Mouse (Mus musculus) embryonic facial prominence, embryonic 11.5 days (tissue): ENCODE results near the gene Mapk7. TPM values are rescaled to one million over a fixed set of nuclear protein-coding genes. Genes with fewer than 3 reads are reported as not detected.

Experiments used
- ATAC-seq: fragments of 200-750 bp; cut with Nextera tagmentation; replicated peaks from 2 replicates; pipeline ENCODE4 v1.8.0; 2017; ENCODE audit warnings: low read depth; ENCODE audit not compliant: insufficient number of reproducible peaks, low FRiP score, low TSS enrichment
- DNase-seq: peaks from one replicate; pipeline ENCODE4 v3.0.0-alpha.2; 2015; ENCODE audit warnings: low spot score
- H3K27ac ChIP-seq: fragments of 300-500 bp; sonication (generic); replicated peaks from 2 replicates; pipeline ENCODE4 v1.5.1; 2014; ENCODE audit warnings: mild to moderate bottlenecking, low read depth, low read length, control low read depth
- H3K27me3 ChIP-seq: fragments of 300-500 bp; sonication (generic); 2 replicates; pipeline ENCODE4 v1.6.1; 2014; ENCODE audit warnings: mild to moderate bottlenecking, low read length, moderate library complexity, mixed read lengths; ENCODE audit not compliant: control insufficient read depth, insufficient read depth
- H3K36me3 ChIP-seq: fragments of 300-500 bp; sonication (generic); replicated peaks from 2 replicates; pipeline ENCODE4 v1.6.1; 2014; ENCODE audit warnings: low read depth, mild to moderate bottlenecking, low read length, moderate library complexity, mixed read lengths; ENCODE audit not compliant: control insufficient read depth, insufficient read depth
- H3K4me1 ChIP-seq: fragments of 300-500 bp; sonication (generic); 2 replicates; pipeline ENCODE4 v1.6.1; 2014; ENCODE audit warnings: low read length, mixed read lengths; ENCODE audit not compliant: control insufficient read depth, insufficient read depth
- H3K4me2 ChIP-seq: fragments of 300-500 bp; sonication (generic); 2 replicates; pipeline ENCODE4 v1.6.1; 2014; ENCODE audit warnings: low read depth, mild to moderate bottlenecking, control low read depth, low read length, moderate library complexity
- H3K4me3 ChIP-seq: fragments of 300-500 bp; sonication (generic); 2 replicates; pipeline ENCODE4 v1.5.1; 2014; ENCODE audit warnings: low read depth, low read length, control low read depth
- H3K9ac ChIP-seq: fragments of 300-500 bp; sonication (generic); replicated peaks from 2 replicates; pipeline ENCODE4 v1.6.1; 2014; ENCODE audit warnings: mild to moderate bottlenecking, control low read depth, low read length
- H3K9me3 ChIP-seq: fragments of 300-500 bp; sonication (generic); replicated peaks from 2 replicates; pipeline ENCODE4 v1.6.1; 2016; ENCODE audit warnings: mild to moderate bottlenecking, low read length, inconsistent platforms, mixed read lengths; ENCODE audit not compliant: control insufficient read depth
- WGBS: fragments of 180-500 bp; shearing (Covaris S2); extraction: QIAGEN DNeasy Blood & Tissue Kit; methylation state at CpG from one replicate; pipeline ENCODE4 v1.1.7; 2014; 5-methylcytosine and 5-hydroxymethylcytosine counted together
- polyA plus RNA-seq: library from polyadenylated mRNA; unstranded; fragments of >200 nt; fragmentation: Nextera tagmentation; extraction: Ambion mirVana; gene quantifications from 2 replicates; pipeline ENCODE4 v1.2.1, GENCODE M21; 2014

Gene Mapk7
- polyA plus RNA-seq, 1 experiment from 2014 or later = 52.3 TPM

DNA sequence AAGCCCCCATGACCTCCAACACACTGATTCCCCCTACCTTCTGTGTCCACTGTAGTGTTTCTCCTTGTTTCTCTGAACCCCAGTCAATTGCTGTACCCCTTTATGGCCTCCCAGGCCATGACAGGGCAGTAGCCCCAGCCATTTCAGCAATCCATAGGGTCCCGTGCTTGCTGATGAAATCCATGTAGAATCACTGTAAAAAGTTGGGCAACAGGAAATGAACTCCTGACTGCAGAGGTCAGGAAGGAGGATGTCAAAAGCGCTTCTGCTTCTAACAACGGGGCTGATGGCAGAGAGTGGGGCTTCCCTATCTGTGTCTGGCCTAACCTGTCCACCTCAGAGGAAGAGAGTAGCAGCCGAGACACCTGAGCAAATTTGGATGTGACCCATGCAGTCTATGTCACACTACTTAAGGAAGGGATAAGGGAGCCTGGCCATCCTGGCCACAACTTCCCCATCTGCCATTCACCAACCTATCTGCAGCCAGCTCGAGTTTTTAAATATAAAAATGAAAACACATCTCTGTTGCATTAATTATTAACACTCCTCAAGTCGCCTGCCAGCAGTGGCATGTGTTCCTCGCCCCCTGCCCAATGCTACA, 24.8 kb downstream of the Mapk7 start:
- no peak overlapping the region for H3K4me2 ChIP-seq
- 62% methylated on average over 7 of the region's 7 CpGs for WGBS

GRCm38 (mm10) chr11:61468534-61468933, 25.7 kb downstream of the Mapk7 start:
- no peak for ATAC-seq
- Histone ChIP-seq H3K27me3 (no peaks in the 10 kb centered on the region), H3K9ac (no peak overlapping the region), H3K4me1 (no peaks in the 10 kb centered on the region), H3K27ac (no peak overlapping the region), H3K4me3 (no peak overlapping the region), H3K9me3 (no peaks in the 10 kb centered on the region), H3K4me2 (no peak overlapping the region), H3K36me3 (no peaks in the 10 kb centered on the region)
- 93% methylated on average over 4 of the region's 4 CpGs for WGBS
- no peak for DNase-seq

More for the DNA sequence above, 24.8 kb downstream of the Mapk7 start:
- Histone ChIP-seq H3K27me3 (no peaks in the 10 kb centered on the region), H3K9ac (no peak overlapping the region), H3K4me3 (no peak overlapping the region), H3K36me3 (no peaks in the 10 kb centered on the region), H3K4me1 (no peaks in the 10 kb centered on the region), H3K27ac (no peak overlapping the region), H3K9me3 (no peaks in the 10 kb centered on the region)
- ATAC-seq (no peak), DNase-seq (no peak)

DNA sequence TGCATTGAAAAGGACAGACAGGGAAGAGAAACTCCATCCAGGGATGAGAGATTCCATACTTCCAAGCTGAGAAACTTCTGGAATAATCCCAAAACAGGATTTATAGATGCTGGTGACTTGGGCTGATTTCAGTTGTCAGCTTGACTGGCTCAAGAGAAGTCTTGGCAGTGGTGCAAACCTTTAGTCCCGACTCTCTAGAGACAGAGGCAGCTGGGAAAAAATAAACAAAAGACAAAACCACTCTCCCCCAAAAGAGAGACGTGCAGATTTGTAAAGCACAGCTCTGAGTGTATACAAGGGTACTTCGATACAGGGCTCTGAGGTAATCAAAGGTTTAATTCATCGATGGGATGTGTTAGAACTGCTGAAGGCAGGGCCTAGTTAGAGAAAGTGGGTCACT, 28.8 kb downstream of the Mapk7 start:
- Histone ChIP-seq H3K27ac (no peak overlapping the region), H3K4me1 (no peaks in the 10 kb centered on the region), H3K27me3 (no peaks in the 10 kb centered on the region), H3K4me2 (no peak overlapping the region), H3K4me3 (no peak overlapping the region), H3K9me3 (no peaks in the 10 kb centered on the region), H3K9ac (no peak overlapping the region), H3K36me3 (no peaks in the 10 kb centered on the region)
- WGBS = 68% methylated on average over 4 of the region's 4 CpGs
- ATAC-seq (no peak), DNase-seq (no peak)

DNA sequence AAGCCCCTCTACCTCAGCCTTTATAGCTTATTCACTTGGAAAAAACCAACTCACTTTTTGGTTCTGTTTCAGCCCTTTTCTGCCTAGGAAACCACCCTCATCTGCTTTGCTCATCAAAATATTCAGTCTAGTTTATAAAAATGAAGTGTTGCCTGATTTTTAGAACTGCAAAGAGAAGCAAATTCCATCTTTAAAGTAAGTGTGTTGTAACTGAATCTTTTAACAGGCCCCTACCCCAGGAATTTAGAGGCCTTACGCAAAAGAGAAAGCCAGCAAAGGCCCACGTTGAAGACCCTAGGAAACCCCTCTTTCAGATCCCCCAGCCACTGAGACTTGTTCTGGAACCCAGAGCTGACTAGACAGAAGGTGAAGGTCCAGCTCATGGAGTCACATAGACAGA, 30.1 kb downstream of the Mapk7 start:
- no peaks in the 10 kb centered on the region for H3K4me1 ChIP-seq
- H3K36me3 ChIP-seq = no peaks in the 10 kb centered on the region
- WGBS = 83% methylated on average over 2 of the region's 2 CpGs
- no peak overlapping the region for H3K27ac ChIP-seq
- no peak overlapping the region for H3K4me3 ChIP-seq
- H3K27me3 ChIP-seq = no peaks in the 10 kb centered on the region
- H3K9ac ChIP-seq = no peak overlapping the region
- ATAC-seq (no peak), DNase-seq (no peak)
- H3K4me2 ChIP-seq = no peak overlapping the region
- H3K9me3 ChIP-seq = no peaks in the 10 kb centered on the region

- 73% methylated on average over 24 of the region's 24 CpGs for WGBS
- no peaks in the 10 kb centered on the region for H3K36me3 ChIP-seq
- H3K27me3 ChIP-seq = no peaks in the 10 kb centered on the region
- H3K9ac ChIP-seq = no peak overlapping the region; the same call in 1 of the 2 replicates
- DNase-seq = no peak
- no peak overlapping the region for H3K4me2 ChIP-seq
- H3K27ac ChIP-seq = no peak overlapping the region
- H3K4me3 ChIP-seq = no peak overlapping the region
- no peaks in the 10 kb centered on the region for H3K9me3 ChIP-seq
- H3K4me1 ChIP-seq = peaks cover 3% of the 10 kb centered on the region; the same call in 1 of the 2 replicates
- no peak for ATAC-seq
Observed at GRCm38 (mm10) chr11:61449499-61450292, 44.5 kb downstream of the Mapk7 start.

GRCm38 (mm10) chr11:61448599-61449225, 45.5 kb downstream of the Mapk7 start:
- ATAC-seq = no peak
- WGBS = 81% methylated on average over 9 of the region's 9 CpGs
- no peak overlapping the region for H3K27ac ChIP-seq

GRCm38 (mm10) chr11:61448041-61448440, 46.2 kb downstream of the Mapk7 start:
- H3K27ac ChIP-seq = no peak overlapping the region
- H3K9ac ChIP-seq = no peak overlapping the region
- no peaks in the 10 kb centered on the region for H3K27me3 ChIP-seq
- no peak for DNase-seq
- no peak for ATAC-seq
- no peak overlapping the region for H3K4me3 ChIP-seq
- no peaks in the 10 kb centered on the region for H3K4me1 ChIP-seq
- no peak overlapping the region for H3K4me2 ChIP-seq
- WGBS = 75% methylated on average over 5 of the region's 5 CpGs
- H3K9me3 ChIP-seq = no peaks in the 10 kb centered on the region
- H3K36me3 ChIP-seq = no peaks in the 10 kb centered on the region

More at GRCm38 (mm10) chr11:61448599-61449225, 45.5 kb downstream of the Mapk7 start:
- Histone ChIP-seq H3K27me3 (no peaks in the 10 kb centered on the region), H3K4me1 (peaks cover 2% of the 10 kb centered on the region; the same call in 1 of the 2 replicates), H3K9ac (no peak overlapping the region), H3K4me2 (no peak overlapping the region), H3K36me3 (no peaks in the 10 kb centered on the region), H3K9me3 (no peaks in the 10 kb centered on the region), H3K4me3 (no peak overlapping the region)
- DNase-seq = no peak

DNA sequence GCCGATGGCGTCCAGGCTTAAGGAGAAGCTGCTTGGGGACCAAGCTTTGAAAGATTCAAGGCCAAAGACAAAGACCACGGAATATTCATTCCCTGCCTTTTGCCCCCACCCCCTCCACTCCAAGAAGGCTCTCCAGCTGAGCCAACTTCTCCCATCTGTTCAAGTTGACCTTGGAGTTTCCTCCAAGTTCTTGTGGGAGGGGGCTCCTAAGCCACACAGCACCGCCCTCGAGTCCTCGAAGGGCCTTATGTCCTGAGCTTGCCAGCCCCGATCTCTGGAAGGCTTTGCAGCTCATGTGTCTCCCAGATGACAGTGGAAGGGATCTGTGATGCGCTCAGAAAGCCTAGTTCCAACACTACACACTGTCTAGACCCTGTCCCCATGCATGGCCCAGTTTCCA, 46.9 kb downstream of the Mapk7 start:
- Histone ChIP-seq H3K4me3 (no peak overlapping the region), H3K4me1 (no peaks in the 10 kb centered on the region), H3K36me3 (no peaks in the 10 kb centered on the region), H3K27ac (no peak overlapping the region), H3K27me3 (no peaks in the 10 kb centered on the region), H3K9me3 (no peaks in the 10 kb centered on the region), H3K9ac (no peak overlapping the region), H3K4me2 (no peak overlapping the region)
- ATAC-seq (no peak), DNase-seq (no peak)
- 81% methylated on average over 8 of the region's 8 CpGs for WGBS
